Mouse (Mus musculus) hindbrain, embryonic 13.5 days (tissue): ENCODE measurements around the gene Rapgef6. TPM values are rescaled to one million over a fixed set of nuclear protein-coding genes. Genes with fewer than 3 reads are reported as not detected.

Source experiments
- ATAC-seq: fragments of 200-750 bp; cut with Nextera tagmentation; 2 replicates; pipeline ENCODE4 v1.8.0; 2017; ENCODE audit warnings: moderate TSS enrichment; ENCODE audit not compliant: low FRiP score
- H3K27ac ChIP-seq: fragments of 300-500 bp; sonication (generic); 2 replicates; pipeline ENCODE4 v1.5.1; 2015; ENCODE audit warnings: inconsistent platforms, mild to moderate bottlenecking, moderate library complexity
- H3K27me3 ChIP-seq: fragments of 300-500 bp; sonication (generic); 2 replicates; pipeline ENCODE4 v1.6.1; 2015; ENCODE audit warnings: mild to moderate bottlenecking, inconsistent platforms
- H3K36me3 ChIP-seq: fragments of 300-500 bp; sonication (generic); 2 replicates; pipeline ENCODE4 v1.6.1; 2015; ENCODE audit warnings: mild to moderate bottlenecking, inconsistent platforms
- H3K4me1 ChIP-seq: fragments of 300-500 bp; sonication (generic); replicated peaks from 2 replicates; pipeline ENCODE4 v1.6.1; 2015; ENCODE audit warnings: inconsistent platforms
- H3K4me2 ChIP-seq: fragments of 300-500 bp; sonication (generic); 2 replicates; pipeline ENCODE4 v1.6.1; 2015; ENCODE audit warnings: inconsistent platforms, mild to moderate bottlenecking, moderate library complexity
- H3K4me3 ChIP-seq: fragments of 300-500 bp; sonication (generic); 2 replicates; pipeline ENCODE4 v1.5.1; 2015; ENCODE audit warnings: mild to moderate bottlenecking, inconsistent platforms
- H3K9ac ChIP-seq: fragments of 300-500 bp; sonication (generic); 2 replicates; pipeline ENCODE4 v1.6.1; 2015; ENCODE audit warnings: mild to moderate bottlenecking, inconsistent platforms
- H3K9me3 ChIP-seq: fragments of 300-500 bp; sonication (generic); 2 replicates; pipeline ENCODE4 v1.6.1; 2016; ENCODE audit warnings: inconsistent platforms
- WGBS: fragments of 180-500 bp; shearing (Covaris S2); methylation state at CpG from one replicate; pipeline ENCODE4 v1.1.7; 2015; 5-methylcytosine and 5-hydroxymethylcytosine counted together
- polyA plus RNA-seq: library from polyadenylated mRNA; unstranded; fragments of >200 nt; fragmentation: Nextera tagmentation; extraction: Ambion mirVana; gene quantifications from 2 replicates; pipeline ENCODE4 v1.2.1, GENCODE M21; 2015

The Rapgef6 gene
- polyA plus RNA-seq, 1 experiment from 2014 or later, result 43.3 TPM

DNA sequence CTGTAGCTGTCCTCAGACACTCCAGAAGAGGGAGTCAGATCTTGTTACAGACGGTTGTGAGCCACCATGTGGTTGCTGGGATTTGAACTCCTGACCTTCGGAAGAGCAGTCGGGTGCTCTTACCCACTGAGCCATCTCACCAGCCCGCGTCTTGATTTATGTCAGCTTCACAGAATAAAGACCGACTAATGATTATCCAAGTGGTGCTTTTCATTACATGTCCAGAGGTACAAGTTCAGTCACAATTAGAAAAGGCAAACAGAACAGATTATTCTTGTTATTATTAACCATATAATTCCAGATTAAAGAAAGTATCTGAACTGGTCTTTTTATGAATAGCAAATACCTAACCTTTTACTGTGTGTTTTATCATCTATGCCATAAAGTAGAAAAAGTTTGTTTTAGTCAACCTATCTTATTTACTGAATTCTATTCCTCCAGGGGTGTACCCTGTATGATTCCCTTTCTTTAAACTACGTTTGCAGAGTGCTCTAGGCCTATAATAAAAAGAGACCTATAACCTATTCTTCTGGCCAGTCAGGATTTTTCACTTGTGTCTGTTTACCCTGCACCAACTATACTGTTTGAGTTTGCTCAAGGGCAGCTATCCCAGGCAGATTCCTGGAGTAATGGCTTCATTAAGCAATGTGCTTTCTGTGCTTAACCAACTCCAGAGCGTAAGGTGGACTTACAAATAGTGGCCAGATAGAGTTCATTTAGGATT is 151.1 kb downstream of the Rapgef6 start:
- H3K9ac ChIP-seq, result no peak overlapping the region
- H3K27ac ChIP-seq, result no peak overlapping the region
- H3K27me3 ChIP-seq, result no peaks in the 10 kb centered on the region
- H3K36me3 ChIP-seq, result peaks cover 19% of the 10 kb centered on the region
- no peaks in the 10 kb centered on the region for H3K9me3 ChIP-seq
- no peak overlapping the region for H3K4me2 ChIP-seq
- H3K4me3 ChIP-seq, result no peak overlapping the region
- H3K4me1 ChIP-seq, result no peaks in the 10 kb centered on the region
- 76% methylated on average over 8 of the region's 8 CpGs for WGBS
- ATAC-seq, result no peak

DNA sequence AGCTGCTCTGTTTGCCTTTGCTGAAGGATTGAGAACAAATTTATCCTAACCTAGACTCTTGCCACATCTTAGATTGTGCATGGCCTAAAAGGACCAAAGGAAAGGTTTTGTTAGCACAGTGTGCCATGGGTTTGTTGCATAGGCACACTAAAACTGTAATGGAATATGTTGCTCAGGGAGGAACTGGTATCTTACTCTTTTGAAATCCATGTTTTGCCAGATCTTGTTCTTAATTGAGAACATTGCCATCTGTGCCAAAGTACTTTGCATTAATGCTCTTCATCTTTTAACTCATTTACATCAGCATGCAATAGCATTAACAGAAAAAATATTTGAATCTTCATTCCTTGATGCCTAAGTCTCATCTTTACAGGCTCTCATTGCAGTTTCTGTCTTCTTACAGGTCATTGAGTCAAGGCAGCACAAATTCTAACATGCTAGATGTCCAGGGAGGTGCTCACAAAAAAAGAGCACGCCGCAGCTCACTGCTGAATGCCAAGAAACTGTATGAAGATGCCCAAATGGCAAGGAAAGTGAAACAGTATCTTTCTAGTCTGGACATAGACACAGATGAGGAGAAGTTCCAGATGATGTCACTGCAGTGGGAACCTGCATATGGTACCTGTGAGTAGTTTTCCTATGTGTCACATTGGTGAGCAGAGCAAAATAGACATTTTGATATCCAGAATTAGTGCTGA is 153.3 kb downstream of the Rapgef6 start:
- Histone ChIP-seq H3K9ac (no peak overlapping the region), H3K36me3 (peaks cover 31% of the 10 kb centered on the region), H3K4me1 (no peaks in the 10 kb centered on the region), H3K27me3 (no peaks in the 10 kb centered on the region), H3K9me3 (no peaks in the 10 kb centered on the region), H3K4me2 (no peak overlapping the region), H3K4me3 (no peak overlapping the region), H3K27ac (no peak overlapping the region)
- ATAC-seq, result no peak
- WGBS, result 94% methylated on average over 2 of the region's 2 CpGs

DNA sequence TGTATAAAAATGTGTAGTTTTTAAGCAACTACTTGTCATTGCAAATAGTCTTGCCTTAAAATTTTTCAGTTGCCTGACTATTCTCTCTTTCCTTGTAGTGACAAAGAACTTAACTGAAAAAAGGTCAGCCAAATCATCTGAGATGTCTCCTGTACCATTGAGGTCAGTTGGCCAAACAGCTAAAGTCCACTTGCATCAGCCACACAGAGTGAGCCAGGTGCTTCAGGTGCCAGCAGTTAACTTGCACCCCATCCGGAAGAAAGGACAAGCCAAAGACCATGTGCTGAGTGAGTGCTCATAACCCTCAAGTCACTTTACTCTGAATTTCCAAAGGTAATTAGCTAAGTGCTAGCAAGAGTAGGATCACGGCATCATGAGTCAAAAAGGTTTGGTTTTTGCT is 156.5 kb downstream of the Rapgef6 start:
- no peak for ATAC-seq
- H3K27me3 ChIP-seq, result no peaks in the 10 kb centered on the region
- H3K9me3 ChIP-seq, result no peaks in the 10 kb centered on the region
- H3K4me3 ChIP-seq, result no peak overlapping the region
- H3K4me2 ChIP-seq, result no peak overlapping the region
- H3K4me1 ChIP-seq, result no peaks in the 10 kb centered on the region
- H3K36me3 ChIP-seq, result peaks cover 46% of the 10 kb centered on the region
- 94% methylated on average over 2 of the region's 2 CpGs for WGBS
- no peak overlapping the region for H3K9ac ChIP-seq
- no peak overlapping the region for H3K27ac ChIP-seq

DNA sequence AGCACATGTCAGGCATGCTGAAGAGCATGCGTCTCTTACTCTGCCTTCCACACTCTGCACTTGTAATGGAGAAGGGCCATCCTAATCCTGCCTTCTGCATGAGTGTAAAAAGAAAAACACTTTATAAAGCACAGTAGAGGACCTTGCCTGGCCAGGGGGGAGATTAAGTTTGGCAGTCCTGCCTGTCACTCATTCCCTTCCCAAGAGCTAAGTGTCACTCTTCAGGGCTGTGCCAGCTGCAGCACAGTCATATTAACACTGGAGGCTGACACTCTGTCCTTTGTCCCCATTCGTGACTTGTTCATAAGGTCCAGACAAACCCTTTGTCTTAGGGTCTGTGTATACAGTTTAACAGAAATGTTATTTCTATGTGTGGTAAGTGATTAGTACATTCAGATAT is 162.2 kb downstream of the Rapgef6 start:
- Histone ChIP-seq H3K4me1 (no peaks in the 10 kb centered on the region), H3K4me2 (no peak overlapping the region), H3K9ac (no peak overlapping the region), H3K9me3 (no peaks in the 10 kb centered on the region), H3K27me3 (no peaks in the 10 kb centered on the region), H3K27ac (no peak overlapping the region), H3K36me3 (peaks cover 56% of the 10 kb centered on the region), H3K4me3 (no peak overlapping the region)
- 73% methylated on average over 2 of the region's 2 CpGs for WGBS
- no peak for ATAC-seq

DNA sequence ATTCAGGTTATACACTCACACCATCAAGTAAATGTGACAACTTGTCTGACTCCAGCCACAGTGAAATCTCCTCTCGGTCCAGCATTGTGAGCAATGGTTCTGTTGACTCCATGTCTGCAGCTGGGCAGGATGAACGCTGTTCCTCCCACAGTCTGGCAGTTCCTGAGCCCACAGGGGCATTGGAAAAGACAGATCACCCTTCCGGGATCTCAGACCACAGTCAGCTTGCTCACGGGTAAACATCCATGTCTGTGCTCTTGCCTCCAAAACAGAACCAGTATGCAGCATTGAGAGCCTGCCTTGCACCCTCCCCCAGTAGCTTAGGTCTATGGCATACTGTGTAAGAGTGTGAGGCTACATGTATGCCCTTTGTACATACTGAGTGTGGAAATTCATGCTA is 167.5 kb downstream of the Rapgef6 start:
- ATAC-seq, result no peak
- no peaks in the 10 kb centered on the region for H3K9me3 ChIP-seq
- H3K36me3 ChIP-seq, result peaks cover 62% of the 10 kb centered on the region
- no peak overlapping the region for H3K27ac ChIP-seq
- no peaks in the 10 kb centered on the region for H3K27me3 ChIP-seq
- H3K4me3 ChIP-seq, result no peak overlapping the region
- no peaks in the 10 kb centered on the region for H3K4me1 ChIP-seq
- H3K9ac ChIP-seq, result no peak overlapping the region
- 84% methylated on average over 4 of the region's 4 CpGs for WGBS
- no peak overlapping the region for H3K4me2 ChIP-seq

DNA sequence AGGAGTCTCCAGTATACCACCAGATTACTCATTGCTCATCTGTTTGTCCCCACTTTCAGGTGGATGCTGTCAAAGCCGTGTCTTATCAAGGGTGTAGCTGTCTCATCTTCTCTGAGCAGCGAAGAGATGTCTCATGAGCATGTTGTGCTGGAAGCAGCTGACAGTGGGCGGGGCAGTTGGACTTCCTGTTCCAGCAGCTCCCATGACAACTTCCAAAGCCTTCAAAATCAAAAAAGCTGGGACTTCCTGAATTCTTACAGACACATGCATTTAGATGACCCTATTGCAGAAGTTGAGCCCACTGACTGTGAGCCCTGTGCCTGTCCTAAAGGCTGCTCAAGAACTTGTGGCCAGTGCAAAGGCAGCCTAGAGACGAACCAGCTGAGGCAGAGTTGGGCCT is 168.5 kb downstream of the Rapgef6 start:
- no peak for ATAC-seq
- 90% methylated on average over 4 of the region's 4 CpGs for WGBS
- Histone ChIP-seq H3K36me3 (peaks cover 64% of the 10 kb centered on the region), H3K9ac (no peak overlapping the region), H3K27ac (no peak overlapping the region), H3K4me1 (no peaks in the 10 kb centered on the region), H3K4me3 (no peak overlapping the region), H3K27me3 (no peaks in the 10 kb centered on the region), H3K4me2 (no peak overlapping the region), H3K9me3 (no peaks in the 10 kb centered on the region)

DNA sequence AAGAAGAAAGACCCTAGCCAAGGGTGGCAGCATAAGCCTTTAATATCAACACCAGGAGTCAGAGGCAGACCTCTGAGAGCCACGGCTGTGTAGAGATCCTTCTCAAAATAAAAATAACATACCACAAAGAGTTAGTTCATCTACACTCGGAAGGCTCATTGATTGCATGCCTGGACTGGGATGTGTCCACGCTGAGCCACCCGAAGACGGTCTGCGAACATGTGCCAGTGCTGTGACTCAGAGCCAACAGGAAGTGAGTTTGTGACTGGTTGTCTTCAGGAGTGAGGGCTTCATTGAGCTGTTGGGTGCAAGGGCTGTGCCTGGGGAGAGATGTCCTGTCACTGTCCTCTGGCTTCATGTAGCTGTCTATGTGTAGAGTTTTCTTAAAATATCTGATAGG is 171.0 kb downstream of the Rapgef6 start:
- Histone ChIP-seq H3K9me3 (no peaks in the 10 kb centered on the region), H3K27ac (no peak overlapping the region), H3K36me3 (peaks cover 71% of the 10 kb centered on the region), H3K4me1 (no peaks in the 10 kb centered on the region), H3K9ac (no peak overlapping the region), H3K4me2 (no peak overlapping the region), H3K27me3 (no peaks in the 10 kb centered on the region), H3K4me3 (no peak overlapping the region)
- 88% methylated on average over 6 of the region's 6 CpGs for WGBS
- no peak for ATAC-seq

DNA sequence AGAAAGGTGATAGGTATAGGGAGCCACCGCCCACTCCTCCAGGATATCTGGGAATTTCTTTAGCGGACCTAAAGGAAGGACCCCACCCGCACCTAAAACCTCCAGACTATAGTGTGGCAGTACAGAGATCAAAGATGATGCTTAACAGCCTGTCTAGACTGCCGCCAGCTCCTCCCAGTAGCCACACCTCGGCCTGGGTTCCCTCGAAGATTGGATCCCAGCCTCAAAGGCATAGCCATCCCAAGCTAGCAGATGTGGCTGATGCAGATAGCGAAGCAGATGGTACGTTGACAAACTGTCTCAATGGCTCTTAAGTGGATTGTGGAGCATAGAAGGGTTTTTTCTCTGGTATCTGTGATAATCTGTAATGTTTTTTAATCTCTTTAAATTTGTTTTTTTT is 171.6 kb downstream of the Rapgef6 start:
- Histone ChIP-seq H3K4me3 (no peak overlapping the region), H3K4me1 (no peaks in the 10 kb centered on the region), H3K9me3 (no peaks in the 10 kb centered on the region), H3K27me3 (no peaks in the 10 kb centered on the region), H3K36me3 (peaks cover 65% of the 10 kb centered on the region), H3K27ac (no peak overlapping the region), H3K4me2 (no peak overlapping the region), H3K9ac (no peak overlapping the region)
- WGBS, result 86% methylated on average over 8 of the region's 8 CpGs
- no peak for ATAC-seq

DNA sequence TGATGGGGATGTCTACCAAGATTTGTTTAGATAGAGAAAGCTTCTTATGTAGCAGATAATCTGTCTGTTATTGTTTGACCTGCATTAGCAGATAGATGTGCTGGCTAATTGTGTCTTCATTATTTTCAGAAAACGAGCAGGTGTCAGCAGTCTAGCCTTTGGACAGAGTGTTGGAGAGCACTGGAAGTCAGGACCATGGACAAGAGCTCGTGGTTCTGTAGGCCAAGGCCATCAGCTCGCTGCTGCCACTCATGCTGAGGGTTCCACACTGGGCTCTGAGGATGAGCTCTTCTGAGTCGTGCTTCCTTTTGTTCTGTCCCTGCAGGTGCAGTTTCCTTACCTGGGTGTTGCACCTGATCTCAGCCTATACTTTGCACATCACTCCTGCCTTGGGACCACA is 173.3 kb downstream of the Rapgef6 start:
- ATAC-seq, result no peak
- no peaks in the 10 kb centered on the region for H3K27me3 ChIP-seq
- H3K9ac ChIP-seq, result no peak overlapping the region
- no peak overlapping the region for H3K4me3 ChIP-seq
- WGBS, result 74% methylated on average over 4 of the region's 4 CpGs
- H3K4me1 ChIP-seq, result no peaks in the 10 kb centered on the region
- no peak overlapping the region for H3K27ac ChIP-seq
- peaks cover 56% of the 10 kb centered on the region for H3K36me3 ChIP-seq
- no peak overlapping the region for H3K4me2 ChIP-seq
- no peaks in the 10 kb centered on the region for H3K9me3 ChIP-seq

DNA sequence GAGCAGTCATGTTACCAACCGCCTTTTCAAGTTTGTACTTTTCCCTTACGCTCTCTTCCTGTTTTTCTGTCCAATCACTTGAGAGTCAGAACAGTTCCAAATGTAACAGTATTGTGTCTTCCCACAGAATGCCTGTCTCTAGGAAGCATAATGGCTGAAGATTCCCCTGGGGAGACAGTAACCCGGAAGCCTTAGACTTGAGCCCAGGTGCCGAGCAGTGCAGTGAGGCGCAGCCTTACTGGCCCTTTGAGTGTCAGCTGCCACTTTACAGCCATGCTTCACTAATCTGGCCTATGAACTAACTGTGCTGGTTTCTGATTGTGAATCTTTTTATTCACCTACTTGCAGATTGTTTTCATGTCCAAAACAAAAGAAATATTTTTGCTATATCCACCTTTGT is 175.0 kb downstream of the Rapgef6 start:
- Histone ChIP-seq H3K9me3 (no peaks in the 10 kb centered on the region), H3K4me3 (no peak overlapping the region), H3K4me1 (no peaks in the 10 kb centered on the region), H3K27me3 (no peaks in the 10 kb centered on the region), H3K27ac (no peak overlapping the region), H3K9ac (no peak overlapping the region), H3K4me2 (no peak overlapping the region), H3K36me3 (peaks cover 48% of the 10 kb centered on the region)
- WGBS, result 68% methylated on average over 5 of the region's 5 CpGs
- ATAC-seq, result no peak

DNA sequence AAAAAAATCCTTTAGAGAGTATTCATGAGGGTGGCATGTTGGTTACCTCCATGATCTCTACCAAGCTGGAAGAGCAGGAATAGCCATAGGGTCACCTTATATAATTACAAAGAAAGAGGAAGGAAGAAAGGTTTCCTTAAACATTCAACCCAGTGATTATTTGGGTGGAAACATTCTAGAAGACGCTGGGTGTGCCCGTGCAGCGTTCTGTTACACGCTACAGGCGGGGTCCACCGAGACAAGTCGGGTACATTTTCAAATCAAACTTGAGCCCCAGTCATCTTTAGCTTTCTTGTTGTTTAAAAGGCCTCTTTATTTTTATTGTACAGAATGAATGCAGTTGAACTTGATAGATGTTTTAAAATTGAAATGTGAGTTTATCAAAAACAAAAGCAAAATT is 176.0 kb downstream of the Rapgef6 start:
- no peak for ATAC-seq
- no peaks in the 10 kb centered on the region for H3K4me1 ChIP-seq
- no peak overlapping the region for H3K4me3 ChIP-seq
- H3K4me2 ChIP-seq, result no peak overlapping the region
- no peaks in the 10 kb centered on the region for H3K9me3 ChIP-seq
- peaks cover 44% of the 10 kb centered on the region for H3K36me3 ChIP-seq
- 93% methylated on average over 7 of the region's 7 CpGs for WGBS
- H3K27me3 ChIP-seq, result no peaks in the 10 kb centered on the region
- H3K27ac ChIP-seq, result no peak overlapping the region
- H3K9ac ChIP-seq, result no peak overlapping the region

DNA sequence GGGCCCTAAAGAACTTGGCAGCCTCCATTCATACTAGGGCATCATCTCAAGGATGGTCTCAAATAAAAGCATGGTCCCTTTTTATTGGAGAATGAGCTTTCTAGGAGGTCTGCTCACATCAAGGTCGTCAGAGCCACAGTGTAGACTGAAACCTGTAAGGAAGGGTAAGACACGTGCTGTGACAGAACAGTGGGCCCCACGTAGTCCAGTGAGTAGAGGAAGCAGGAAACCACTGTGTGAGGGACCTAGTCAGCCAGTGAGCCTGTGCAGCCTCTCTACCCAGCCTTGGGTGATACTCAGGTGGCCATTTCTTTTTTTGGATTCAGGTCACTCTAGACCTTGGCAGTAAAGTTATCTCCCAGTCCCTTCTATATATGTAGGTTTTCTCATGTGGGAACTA is 177.3 kb downstream of the Rapgef6 start:
- no peaks in the 10 kb centered on the region for H3K4me1 ChIP-seq
- H3K27ac ChIP-seq, result no peak overlapping the region
- no peaks in the 10 kb centered on the region for H3K9me3 ChIP-seq

DNA sequence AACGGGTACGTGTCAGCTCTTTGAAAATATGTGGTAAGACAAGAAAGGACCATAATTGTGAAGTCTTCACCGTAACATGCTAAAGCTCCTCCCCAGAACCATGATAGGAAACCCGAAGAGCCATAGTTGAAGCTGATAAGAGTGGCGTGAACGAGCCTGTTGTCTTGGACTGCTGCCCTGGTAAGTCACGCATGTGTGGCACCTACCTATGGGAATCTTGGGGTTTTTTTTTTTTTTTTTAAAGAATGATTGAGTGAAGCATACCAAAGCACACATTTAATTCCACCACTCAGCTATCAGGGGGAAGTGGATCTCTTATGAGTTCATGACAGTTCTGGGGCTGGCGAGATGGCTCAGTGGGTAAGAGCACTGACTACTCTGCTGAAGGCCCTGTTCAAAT is 179.2 kb downstream of the Rapgef6 start:
- H3K4me1 ChIP-seq, result no peaks in the 10 kb centered on the region
- H3K4me3 ChIP-seq, result no peak overlapping the region
- no peaks in the 10 kb centered on the region for H3K27me3 ChIP-seq
- ATAC-seq, result no peak
- WGBS, result 94% methylated on average over 8 of the region's 8 CpGs
- no peaks in the 10 kb centered on the region for H3K9me3 ChIP-seq
- no peak overlapping the region for H3K9ac ChIP-seq
- H3K36me3 ChIP-seq, result peaks cover 15% of the 10 kb centered on the region; the same call in 1 of the 2 replicates
- no peak overlapping the region for H3K4me2 ChIP-seq
- no peak overlapping the region for H3K27ac ChIP-seq

More for the DNA sequence above, 177.3 kb downstream of the Rapgef6 start:
- no peak overlapping the region for H3K4me3 ChIP-seq
- peaks cover 33% of the 10 kb centered on the region for H3K36me3 ChIP-seq
- no peak overlapping the region for H3K9ac ChIP-seq
- ATAC-seq, result no peak
- WGBS, result 88% methylated on average over 3 of the region's 3 CpGs
- no peaks in the 10 kb centered on the region for H3K27me3 ChIP-seq
- no peak overlapping the region for H3K4me2 ChIP-seq
